Mouse (Mus musculus): ENCODE results near the gene Kif2a. TPM values are rescaled to one million over a fixed set of nuclear protein-coding genes. Genes with fewer than 3 reads are reported as not detected.

Kif2a gene
- polyA plus RNA-seq (2012; rRNA removed) = 6.6 and 16.2 TPM in 2 replicates
- 19.2 and 25.2 TPM in 2 replicates for polyA plus RNA-seq (2014; fragmentation: Nextera tagmentation; extraction: Ambion mirVana)

DNA sequence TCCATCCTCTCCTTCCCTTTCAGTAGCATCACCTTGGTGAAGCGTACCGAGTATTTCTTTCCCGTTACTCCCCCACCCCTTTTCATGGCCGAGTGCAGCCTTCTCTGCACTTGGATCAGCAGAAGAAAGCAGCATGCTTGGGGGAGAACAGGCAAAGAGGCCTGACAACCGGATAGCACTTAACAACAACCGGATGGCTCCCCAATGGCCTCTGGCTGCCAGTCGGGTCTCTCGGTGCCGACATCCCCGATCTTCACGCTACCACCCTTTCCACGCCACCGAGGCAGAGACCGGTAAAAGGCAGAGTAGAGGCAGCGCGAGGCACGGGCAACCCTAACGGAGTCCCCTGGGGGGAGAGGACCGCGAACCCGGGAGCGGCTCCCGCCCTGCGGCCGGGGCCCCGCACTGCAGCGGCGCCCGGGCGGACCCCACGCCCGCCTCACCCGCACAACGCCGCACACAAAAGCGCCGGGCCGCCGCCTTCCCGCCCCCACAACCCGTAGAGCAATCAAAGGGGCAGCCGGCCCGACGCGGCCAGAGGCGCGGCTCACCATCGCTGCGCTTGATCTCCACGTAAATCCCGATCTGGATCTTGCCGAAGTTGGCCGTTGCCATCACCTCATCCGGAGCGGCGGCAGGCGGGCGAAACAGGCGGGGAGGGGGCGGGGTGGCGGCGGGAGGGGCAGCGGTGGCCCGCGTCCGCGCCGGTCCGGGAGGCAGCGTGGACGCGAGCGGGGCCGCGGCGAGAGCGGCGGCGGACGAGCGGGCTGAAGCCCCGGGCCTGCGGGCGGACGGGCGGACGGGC is at the start of gene Kif2a:
Gene Kif2a (minus strand): TSS at position 666 of the 805 bp plus-strand sequence.
- peaks cover 20 to 33% of the 10 kb centered on the region in 2 experiments for H3K4me1 ChIP-seq (replicated peaks; ENCODE audit: control insufficient read depth in 2 of 2, insufficient read depth in 2 of 2, low read length in 1 of 2)
- under 1% methylated on average over 82 of the region's 87 CpGs for WGBS (ENCODE audit: insufficient replicate concordance)

DNA sequence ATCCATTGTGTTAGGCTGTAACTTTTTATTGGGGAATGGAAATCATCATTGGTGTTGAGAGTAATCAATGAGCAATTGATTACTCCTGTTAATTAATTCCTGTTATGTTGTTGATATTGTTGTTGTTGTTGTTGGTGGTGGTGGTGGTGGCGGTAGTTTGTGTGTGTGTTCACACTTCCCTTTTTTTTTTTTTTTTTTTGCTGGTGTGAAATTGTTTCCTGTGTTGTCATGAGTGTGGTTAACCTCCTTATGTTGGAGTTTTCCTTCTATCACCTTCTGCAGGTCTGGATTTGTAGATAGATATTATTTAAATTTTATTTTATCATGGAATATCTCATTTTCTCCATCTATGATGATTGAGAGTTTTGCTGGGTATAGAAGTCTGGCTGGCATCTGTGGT is 47.1 kb upstream of the Kif2a start:
- Histone ChIP-seq H3K4me1 (replicated peaks; ENCODE audit: control insufficient read depth in 2 of 2, insufficient read depth in 2 of 2, low read length in 1 of 2) (peaks cover 28 to 40% of the 10 kb centered on the region in 2 experiments), H3K36me3 (replicated peaks; ENCODE audit: control insufficient read depth, insufficient read depth, low read depth) (no peaks in the 10 kb centered on the region), H3K4me2 (ENCODE audit: low read depth) (no peak overlapping the region), H3K27me3 (ENCODE audit: control insufficient read depth, insufficient read depth, low read length) (no peaks in the 10 kb centered on the region), H3K27ac (no peak overlapping the region), H3K4me3 (ENCODE audit: insufficient read depth in 1 of 2, low read depth in 2 of 2, low read length in 2 of 2) (no peak overlapping the region), H3K9me3 (ENCODE audit: control insufficient read depth, low read length) (no peaks in the 10 kb centered on the region), H3K9ac (replicated peaks) (no peak overlapping the region)
- no peak for ATAC-seq (ENCODE audit: insufficient read depth)
- WGBS (ENCODE audit: insufficient replicate concordance) = 78% methylated on average over 1 of the region's 1 CpGs
- TF ChIP-seq EP300 (IDR thresholded peaks at IDR 0.05; ENCODE audit: low read depth) = no peak
- no peak for TF ChIP-seq CTCF (IDR thresholded peaks at IDR 0.05; ENCODE audit: low read depth)
- no peak for DNase-seq (ENCODE audit: low read depth in 3 of 3, low spot score in 3 of 3)

More for the DNA sequence above, at the start of gene Kif2a:
- Histone ChIP-seq H3K27me3 (ENCODE audit: control insufficient read depth, insufficient read depth, low read length) (no peaks in the 10 kb centered on the region), H3K27ac (peak within 1 kb of the TSS; percentile 80), H3K36me3 (replicated peaks; ENCODE audit: control insufficient read depth, insufficient read depth, low read depth) (peaks cover 10% of the 10 kb centered on the region), H3K4me2 (ENCODE audit: low read depth) (peak within 1 kb of the TSS; percentile 97), H3K4me3 (ENCODE audit: insufficient read depth in 1 of 2, low read depth in 2 of 2, low read length in 2 of 2) (peak within 1 kb of the TSS; percentile 89 to 99), H3K9me3 (ENCODE audit: control insufficient read depth, low read length) (no peaks in the 10 kb centered on the region), H3K9ac (replicated peaks) (peak within 1 kb of the TSS; percentile 88)
- TF ChIP-seq EP300 (IDR thresholded peaks at IDR 0.05; ENCODE audit: low read depth) = no peak
- no peak for TF ChIP-seq CTCF (IDR thresholded peaks at IDR 0.05; ENCODE audit: low read depth)
- ATAC-seq (ENCODE audit: insufficient read depth) = peak; percentile 59
- peak in 1 of 3 experiments; percentile 18 for DNase-seq (ENCODE audit: low read depth in 3 of 3, low spot score in 3 of 3)

DNA sequence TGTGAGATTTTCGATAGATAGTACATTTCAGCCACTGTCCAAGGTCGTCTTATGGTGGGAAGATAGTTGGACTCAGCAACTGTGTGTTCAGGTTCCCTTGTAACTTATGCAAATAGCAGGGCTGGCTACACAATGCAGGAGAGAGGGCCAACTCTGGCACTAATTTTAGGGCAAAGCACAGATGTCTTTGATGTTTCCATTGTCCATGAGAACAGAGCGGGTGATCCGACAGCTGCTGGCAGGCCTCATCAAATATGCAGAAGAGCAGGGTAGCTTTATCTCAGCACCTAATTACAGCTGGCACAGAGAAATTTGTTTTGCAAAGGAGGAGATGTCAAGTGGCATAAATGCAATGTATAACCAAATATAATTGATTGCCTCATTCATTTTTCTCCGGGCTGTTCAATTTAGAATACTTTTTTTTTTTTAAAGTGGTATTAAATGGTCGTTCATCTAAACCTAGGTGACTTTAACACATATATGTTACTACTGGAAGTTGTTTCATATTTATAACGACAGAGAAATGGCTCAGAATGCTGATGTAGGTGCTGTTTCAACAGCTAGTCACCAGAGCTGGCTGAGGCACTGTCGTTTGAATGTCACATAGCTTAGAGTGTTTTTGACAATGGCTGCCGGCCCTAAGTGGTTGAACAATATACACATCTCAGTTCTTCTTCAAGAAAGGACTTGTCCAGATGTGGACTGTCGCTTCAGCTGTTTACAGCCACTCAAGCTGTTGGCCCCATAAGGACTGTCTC is 43.4 kb upstream of the Kif2a start:
- ATAC-seq (ENCODE audit: insufficient read depth) = no peak
- peak overlapping the region; percentile 67 for H3K9ac ChIP-seq (replicated peaks)
- 64% methylated on average over 10 of the region's 10 CpGs for WGBS (ENCODE audit: insufficient replicate concordance)

DNA sequence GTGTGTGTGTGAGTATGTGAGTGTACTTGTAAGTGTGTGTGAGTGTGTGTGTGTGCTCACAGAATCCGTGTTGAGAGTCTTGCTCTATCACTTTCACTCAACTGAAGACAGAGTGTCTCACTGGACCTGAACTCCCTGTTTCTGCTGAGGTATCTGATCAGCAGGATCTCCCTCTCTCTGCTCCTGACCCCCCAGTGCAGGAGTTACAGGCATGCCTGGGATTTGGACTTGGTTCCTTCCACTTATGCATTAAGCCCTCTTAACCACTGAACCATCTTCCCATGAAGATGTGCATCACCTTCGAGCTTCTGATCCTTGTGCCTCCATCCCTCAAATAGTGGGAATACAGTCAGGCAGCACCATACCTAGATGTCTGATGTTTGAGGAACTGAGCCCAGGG is 42.3 kb upstream of the Kif2a start:
- peak in 1 of 3 experiments; percentile 30 for DNase-seq (ENCODE audit: low read depth in 3 of 3, low spot score in 3 of 3)
- Histone ChIP-seq H3K27me3 (ENCODE audit: control insufficient read depth, insufficient read depth, low read length) (no peaks in the 10 kb centered on the region), H3K4me1 (replicated peaks; ENCODE audit: control insufficient read depth in 2 of 2, insufficient read depth in 2 of 2, low read length in 1 of 2) (peaks cover 29 to 38% of the 10 kb centered on the region in 2 experiments), H3K4me3 (ENCODE audit: insufficient read depth in 1 of 2, low read depth in 2 of 2, low read length in 2 of 2) (peak overlapping the region; percentile 53 to 79), H3K9ac (replicated peaks) (peak overlapping the region; percentile 67), H3K27ac (peak overlapping the region; percentile 99), H3K4me2 (ENCODE audit: low read depth) (peak overlapping the region; percentile 63), H3K36me3 (replicated peaks; ENCODE audit: control insufficient read depth, insufficient read depth, low read depth) (no peaks in the 10 kb centered on the region), H3K9me3 (ENCODE audit: control insufficient read depth, low read length) (no peaks in the 10 kb centered on the region)
- no peak for TF ChIP-seq EP300 (IDR thresholded peaks at IDR 0.05; ENCODE audit: low read depth)
- no peak for TF ChIP-seq CTCF (IDR thresholded peaks at IDR 0.05; ENCODE audit: low read depth)
- ATAC-seq (ENCODE audit: insufficient read depth) = peak; percentile 39
- 47% methylated on average over 2 of the region's 2 CpGs for WGBS (ENCODE audit: insufficient replicate concordance)

More for the DNA sequence above, 43.4 kb upstream of the Kif2a start:
- peak overlapping the region; percentile 53 to 79 for H3K4me3 ChIP-seq (ENCODE audit: insufficient read depth in 1 of 2, low read depth in 2 of 2, low read length in 2 of 2)
- peak overlapping the region; percentile 63 for H3K4me2 ChIP-seq (ENCODE audit: low read depth)
- no peaks in the 10 kb centered on the region for H3K9me3 ChIP-seq (ENCODE audit: control insufficient read depth, low read length)
- H3K27ac ChIP-seq = peak overlapping the region; percentile 99
- H3K36me3 ChIP-seq (replicated peaks; ENCODE audit: control insufficient read depth, insufficient read depth, low read depth) = no peaks in the 10 kb centered on the region
- H3K27me3 ChIP-seq (ENCODE audit: control insufficient read depth, insufficient read depth, low read length) = no peaks in the 10 kb centered on the region
- peaks cover 29 to 35% of the 10 kb centered on the region in 2 experiments for H3K4me1 ChIP-seq (replicated peaks; ENCODE audit: control insufficient read depth in 2 of 2, insufficient read depth in 2 of 2, low read length in 1 of 2)
- TF ChIP-seq EP300 (IDR thresholded peaks at IDR 0.05; ENCODE audit: low read depth) (no peak), CTCF (IDR thresholded peaks at IDR 0.05; ENCODE audit: low read depth) (no peak)
- DNase-seq (ENCODE audit: low read depth in 3 of 3, low spot score in 3 of 3) = no peak
